Mouse (Mus musculus) neural tube, embryonic 12.5 days (tissue): ENCODE results near the gene Ubox5. TPM values are rescaled to one million over a fixed set of nuclear protein-coding genes. Genes with fewer than 3 reads are reported as not detected.

ENCODE experiments used
- ATAC-seq: fragments of 200-750 bp; cut with Nextera tagmentation; 2 replicates; pipeline ENCODE4 v1.8.0; 2017; ENCODE audit warnings: low read depth, mild to moderate bottlenecking, moderate TSS enrichment, moderate library complexity; ENCODE audit not compliant: low FRiP score
- H3K27ac ChIP-seq: fragments of 300-500 bp; sonication (generic); 2 replicates; pipeline ENCODE4 v1.5.1; 2016
- H3K27me3 ChIP-seq: fragments of 300-500 bp; sonication (generic); replicated peaks from 2 replicates; pipeline ENCODE4 v1.6.1; 2016; ENCODE audit warnings: mild to moderate bottlenecking
- H3K36me3 ChIP-seq: fragments of 300-500 bp; sonication (generic); 2 replicates; pipeline ENCODE4 v1.6.1; 2016; ENCODE audit warnings: mild to moderate bottlenecking
- H3K4me1 ChIP-seq: fragments of 300-500 bp; sonication (generic); 2 replicates; pipeline ENCODE4 v1.6.1; 2016
- H3K4me2 ChIP-seq: fragments of 300-500 bp; sonication (generic); replicated peaks from 2 replicates; pipeline ENCODE4 v1.6.1; 2016; ENCODE audit warnings: mild to moderate bottlenecking
- H3K4me3 ChIP-seq: fragments of 300-500 bp; sonication (generic); 2 replicates; pipeline ENCODE4 v1.5.1; 2016
- H3K9ac ChIP-seq: fragments of 300-500 bp; sonication (generic); 2 replicates; pipeline ENCODE4 v1.6.1; 2016; ENCODE audit warnings: mild to moderate bottlenecking
- H3K9me3 ChIP-seq: fragments of 300-500 bp; sonication (generic); 2 replicates; pipeline ENCODE4 v1.6.1; 2016; ENCODE audit warnings: mild to moderate bottlenecking
- WGBS: fragments of 180-500 bp; shearing (Covaris S2); methylation state at CpG from one replicate; pipeline ENCODE4 v1.1.7; 2016; 5-methylcytosine and 5-hydroxymethylcytosine counted together
- polyA plus RNA-seq: library from polyadenylated mRNA; unstranded; fragments of >200 nt; fragmentation: Nextera tagmentation; extraction: Ambion mirVana; gene quantifications from 2 replicates; pipeline ENCODE4 v1.2.1, GENCODE M21; 2016

Ubox5 gene
- polyA plus RNA-seq, 1 experiment from 2014 or later: 14.4 TPM

GRCm38 (mm10) chr2:130632887-130633675 is 3.2 kb upstream of the Ubox5 start:
- no peak for ATAC-seq
- H3K27me3 ChIP-seq: peaks cover 46% of the 10 kb centered on the region
- H3K4me1 ChIP-seq: peaks cover 25% of the 10 kb centered on the region
- no peak overlapping the region for H3K27ac ChIP-seq
- H3K4me2 ChIP-seq: no peak overlapping the region
- no peak overlapping the region for H3K9ac ChIP-seq
- H3K4me3 ChIP-seq: no peak overlapping the region
- H3K36me3 ChIP-seq: no peaks in the 10 kb centered on the region
- H3K9me3 ChIP-seq: no peaks in the 10 kb centered on the region
- 51% methylated on average over 5 of the region's 5 CpGs for whole genome bisulfite sequencing

GRCm38 (mm10) chr2:130632416-130632815 is 2.6 kb upstream of the Ubox5 start:
- H3K4me2 ChIP-seq: no peak overlapping the region
- H3K36me3 ChIP-seq: peaks cover 3% of the 10 kb centered on the region
- no peak overlapping the region for H3K4me3 ChIP-seq
- peaks cover 25% of the 10 kb centered on the region for H3K4me1 ChIP-seq
- ATAC-seq: no peak
- H3K27ac ChIP-seq: no peak overlapping the region
- no peaks in the 10 kb centered on the region for H3K9me3 ChIP-seq
- WGBS: 77% methylated on average over 1 of the region's 1 CpGs
- H3K27me3 ChIP-seq: peaks cover 39% of the 10 kb centered on the region
- no peak overlapping the region for H3K9ac ChIP-seq

- peak; percentile 60; the same call in 1 of the 2 replicates for ATAC-seq
- H3K9me3 ChIP-seq: no peaks in the 10 kb centered on the region
- 2% methylated on average over 37 of the region's 37 CpGs for WGBS
- peaks cover 7% of the 10 kb centered on the region for H3K4me1 ChIP-seq
- peaks cover 23% of the 10 kb centered on the region for H3K36me3 ChIP-seq
- H3K4me3 ChIP-seq: peak overlapping the region; percentile 86
- H3K9ac ChIP-seq: peak overlapping the region; percentile 88
- no peak overlapping the region for H3K27ac ChIP-seq
- peak overlapping the region; percentile 88 for H3K4me2 ChIP-seq
- peaks cover 8% of the 10 kb centered on the region for H3K27me3 ChIP-seq
These were observed 579 bp downstream of the Ubox5 start for GRCm38 (mm10) chr2:130629080-130629838.

GRCm38 (mm10) chr2:130628424-130628823 is 1.4 kb downstream of the Ubox5 start:
- Histone ChIP-seq H3K27me3 (peaks cover under 1% of the 10 kb centered on the region), H3K36me3 (peaks cover 23% of the 10 kb centered on the region), H3K4me3 (no peak overlapping the region), H3K9ac (no peak overlapping the region), H3K4me2 (peak overlapping the region; percentile 88), H3K4me1 (peaks cover 4% of the 10 kb centered on the region; the same call in 1 of the 2 replicates), H3K27ac (no peak overlapping the region), H3K9me3 (no peaks in the 10 kb centered on the region)
- WGBS: 61% methylated on average over 3 of the region's 3 CpGs
- ATAC-seq: no peak

DNA sequence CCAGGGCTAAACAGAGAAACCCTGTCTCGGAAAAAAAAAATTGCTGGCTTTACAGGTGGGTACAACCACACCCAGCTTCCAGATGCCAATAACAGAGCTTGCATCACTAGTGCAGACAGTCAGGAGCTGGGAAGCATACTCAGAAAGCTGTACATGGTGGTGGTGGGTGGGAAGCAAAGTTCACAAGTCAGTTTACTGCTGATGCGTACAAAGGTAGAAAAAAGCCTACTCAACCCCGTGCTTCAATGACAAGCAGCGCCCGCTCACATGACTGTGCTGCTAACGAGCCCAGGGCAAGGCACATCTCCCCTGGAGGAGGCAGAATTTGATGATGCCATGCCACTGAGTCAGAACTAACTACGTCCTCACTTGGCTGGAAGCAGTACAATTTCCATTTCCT is 10.9 kb downstream of the Ubox5 start:
- WGBS: 95% methylated on average over 7 of the region's 7 CpGs
- Histone ChIP-seq H3K36me3 (peaks cover 45% of the 10 kb centered on the region), H3K4me2 (no peak overlapping the region), H3K27me3 (no peaks in the 10 kb centered on the region), H3K9ac (no peak overlapping the region), H3K27ac (no peak overlapping the region), H3K9me3 (no peaks in the 10 kb centered on the region), H3K4me3 (no peak overlapping the region), H3K4me1 (no peaks in the 10 kb centered on the region)
- ATAC-seq: no peak

GRCm38 (mm10) chr2:130613091-130613490 is 16.7 kb downstream of the Ubox5 start:
- Histone ChIP-seq H3K36me3 (peaks cover 30% of the 10 kb centered on the region), H3K4me1 (no peaks in the 10 kb centered on the region)

DNA sequence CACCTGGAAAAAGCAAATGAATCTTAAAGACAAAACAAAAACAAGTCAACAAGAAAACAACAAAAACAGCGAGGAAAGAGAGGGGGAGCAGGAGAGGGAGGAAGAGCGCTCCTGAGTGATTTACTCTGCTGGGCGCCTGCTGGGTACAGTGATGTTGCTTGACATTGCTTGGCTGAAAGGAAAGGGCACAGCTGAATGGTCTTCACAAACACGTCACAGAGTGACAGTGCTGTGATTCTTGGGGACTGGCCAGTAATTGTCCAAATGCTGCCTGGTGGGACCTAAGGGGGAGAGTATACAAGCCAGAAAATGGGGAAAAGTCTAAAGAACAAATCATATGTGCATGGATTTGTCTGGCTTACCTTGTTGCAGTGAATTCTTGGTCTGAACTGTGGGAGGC is 27.6 kb downstream of the Ubox5 start:
- Histone ChIP-seq H3K27ac (no peak overlapping the region), H3K36me3 (peaks cover 47% of the 10 kb centered on the region), H3K27me3 (no peaks in the 10 kb centered on the region), H3K9ac (no peak overlapping the region), H3K4me1 (no peaks in the 10 kb centered on the region), H3K4me2 (no peak overlapping the region), H3K4me3 (no peak overlapping the region), H3K9me3 (no peaks in the 10 kb centered on the region)
- ATAC-seq: no peak
- 83% methylated on average over 4 of the region's 4 CpGs for WGBS

More at GRCm38 (mm10) chr2:130613091-130613490, 16.7 kb downstream of the Ubox5 start:
- Histone ChIP-seq H3K4me3 (no peak overlapping the region), H3K27ac (no peak overlapping the region), H3K27me3 (no peaks in the 10 kb centered on the region), H3K9me3 (no peaks in the 10 kb centered on the region), H3K4me2 (no peak overlapping the region), H3K9ac (no peak overlapping the region)
- ATAC-seq: no peak
- 74% methylated on average over 3 of the region's 3 CpGs for WGBS

DNA sequence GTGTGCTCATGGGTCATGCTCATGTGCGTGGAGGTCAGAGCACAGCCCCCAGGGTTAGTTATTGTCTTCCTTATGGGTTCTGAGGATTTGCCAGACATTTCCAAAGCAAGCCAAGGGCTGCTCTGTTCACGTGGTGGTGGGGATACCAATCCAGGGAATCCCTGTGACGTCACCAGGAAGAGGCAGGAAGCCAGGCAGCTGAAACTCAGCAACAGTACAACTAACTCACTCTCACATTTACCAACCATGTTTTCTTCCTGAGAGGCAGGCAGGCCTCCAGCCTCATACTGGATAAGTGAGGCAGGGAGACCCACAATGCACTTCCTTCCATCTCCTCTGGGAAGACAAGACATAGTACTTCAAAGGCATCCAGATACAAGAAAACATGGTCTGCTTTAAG is 31.4 kb downstream of the Ubox5 start:
- H3K9ac ChIP-seq: no peak overlapping the region
- H3K36me3 ChIP-seq: peaks cover 70% of the 10 kb centered on the region
- no peaks in the 10 kb centered on the region for H3K27me3 ChIP-seq
- no peaks in the 10 kb centered on the region for H3K9me3 ChIP-seq
- no peaks in the 10 kb centered on the region for H3K4me1 ChIP-seq
- no peak for ATAC-seq
- H3K4me3 ChIP-seq: no peak overlapping the region
- no peak overlapping the region for H3K4me2 ChIP-seq
- H3K27ac ChIP-seq: no peak overlapping the region
- WGBS: 81% methylated on average over 3 of the region's 3 CpGs

GRCm38 (mm10) chr2:130597601-130598010 is 32.2 kb downstream of the Ubox5 start:
- peaks cover 69% of the 10 kb centered on the region for H3K36me3 ChIP-seq
- H3K4me2 ChIP-seq: no peak overlapping the region
- WGBS: 26% methylated on average over 1 of the region's 1 CpGs
- ATAC-seq: no peak
- no peaks in the 10 kb centered on the region for H3K9me3 ChIP-seq
- no peak overlapping the region for H3K4me3 ChIP-seq
- H3K9ac ChIP-seq: no peak overlapping the region
- H3K4me1 ChIP-seq: no peaks in the 10 kb centered on the region
- H3K27ac ChIP-seq: no peak overlapping the region
- no peaks in the 10 kb centered on the region for H3K27me3 ChIP-seq

DNA sequence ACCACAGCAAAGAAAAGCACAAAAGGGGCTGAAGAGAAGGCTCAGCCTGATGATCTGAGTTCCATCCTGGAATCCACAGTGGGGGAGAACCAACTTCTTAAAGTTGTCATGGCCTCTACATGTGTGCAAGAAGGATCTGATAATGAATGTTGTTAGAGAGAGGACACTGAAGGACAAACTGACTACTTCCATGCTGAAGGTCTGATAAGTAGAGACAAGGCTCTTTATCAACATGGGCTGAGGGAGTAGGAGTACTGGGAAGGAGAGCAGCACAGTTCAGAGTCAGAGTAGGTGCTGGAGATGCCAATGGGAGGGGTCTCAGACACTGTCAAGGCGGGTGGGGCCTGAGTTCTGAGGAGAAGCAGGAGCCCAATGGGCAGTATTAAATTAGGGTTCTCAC is 34.2 kb downstream of the Ubox5 start:
- no peak overlapping the region for H3K9ac ChIP-seq
- no peak overlapping the region for H3K4me2 ChIP-seq
- no peaks in the 10 kb centered on the region for H3K9me3 ChIP-seq
- no peaks in the 10 kb centered on the region for H3K27me3 ChIP-seq
- H3K4me3 ChIP-seq: no peak overlapping the region
- WGBS: 96% methylated on average over 1 of the region's 1 CpGs
- no peak for ATAC-seq
- H3K27ac ChIP-seq: no peak overlapping the region
- H3K36me3 ChIP-seq: peaks cover 76% of the 10 kb centered on the region
- no peaks in the 10 kb centered on the region for H3K4me1 ChIP-seq

DNA sequence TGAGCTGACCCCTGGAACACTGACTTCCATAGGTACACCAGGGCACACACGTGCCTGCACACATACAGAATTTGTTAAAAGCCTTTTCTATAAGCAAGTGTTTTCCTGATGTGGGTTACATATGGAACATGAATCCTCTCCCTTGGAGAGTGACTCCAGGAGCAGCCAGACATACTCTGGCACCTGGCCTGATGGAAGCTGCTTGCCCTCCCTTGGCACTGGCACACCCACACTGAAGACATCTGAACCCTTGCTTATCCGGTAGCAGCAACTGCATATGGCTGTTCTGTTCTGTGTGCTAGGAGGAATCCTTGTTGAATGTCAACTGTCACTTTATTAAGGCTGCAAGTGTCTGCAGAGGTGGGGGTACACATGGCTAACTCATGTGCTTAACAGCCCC is 38.8 kb downstream of the Ubox5 start:
- Histone ChIP-seq H3K36me3 (peaks cover 50% of the 10 kb centered on the region), H3K4me2 (no peak overlapping the region), H3K27me3 (no peaks in the 10 kb centered on the region), H3K27ac (no peak overlapping the region), H3K4me1 (no peaks in the 10 kb centered on the region), H3K4me3 (no peak overlapping the region), H3K9me3 (no peaks in the 10 kb centered on the region), H3K9ac (no peak overlapping the region)
- 92% methylated on average over 2 of the region's 2 CpGs for WGBS
- no peak for ATAC-seq

DNA sequence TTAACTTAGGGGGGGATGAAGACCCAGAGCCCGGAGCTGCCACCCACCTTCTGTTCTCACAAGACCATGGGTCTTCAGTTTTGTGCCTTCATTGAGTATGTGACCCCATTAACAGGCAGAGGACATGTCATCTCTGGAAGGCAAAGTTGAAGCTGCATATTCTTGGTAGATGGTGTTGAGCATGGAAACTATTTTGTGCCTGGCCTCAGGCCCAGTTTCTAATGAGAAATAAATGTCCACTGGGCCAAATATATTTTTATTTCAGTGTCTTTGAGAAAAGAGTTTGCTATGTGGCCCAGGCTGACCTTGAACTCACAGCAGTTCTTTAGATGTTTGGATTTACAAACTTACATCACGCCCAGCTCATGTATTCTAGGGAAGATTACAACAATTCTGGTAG is 40.1 kb downstream of the Ubox5 start:
- no peak overlapping the region for H3K4me2 ChIP-seq
- H3K4me3 ChIP-seq: no peak overlapping the region
- H3K27ac ChIP-seq: no peak overlapping the region
- H3K9me3 ChIP-seq: no peaks in the 10 kb centered on the region
- 94% methylated on average over 2 of the region's 2 CpGs for WGBS
- H3K4me1 ChIP-seq: no peaks in the 10 kb centered on the region
- H3K27me3 ChIP-seq: no peaks in the 10 kb centered on the region
- H3K9ac ChIP-seq: no peak overlapping the region
- peaks cover 38% of the 10 kb centered on the region for H3K36me3 ChIP-seq
- ATAC-seq: no peak
